Mouse (Mus musculus) layer of hippocampus, adult 9-11 months (tissue): Measurements from ENCODE around the gene Hrh1.

Experiments used
- DNase-seq: peaks from one replicate; pipeline ENCODE4 v3.0.0; 2022

The Hrh1 gene

DNA sequence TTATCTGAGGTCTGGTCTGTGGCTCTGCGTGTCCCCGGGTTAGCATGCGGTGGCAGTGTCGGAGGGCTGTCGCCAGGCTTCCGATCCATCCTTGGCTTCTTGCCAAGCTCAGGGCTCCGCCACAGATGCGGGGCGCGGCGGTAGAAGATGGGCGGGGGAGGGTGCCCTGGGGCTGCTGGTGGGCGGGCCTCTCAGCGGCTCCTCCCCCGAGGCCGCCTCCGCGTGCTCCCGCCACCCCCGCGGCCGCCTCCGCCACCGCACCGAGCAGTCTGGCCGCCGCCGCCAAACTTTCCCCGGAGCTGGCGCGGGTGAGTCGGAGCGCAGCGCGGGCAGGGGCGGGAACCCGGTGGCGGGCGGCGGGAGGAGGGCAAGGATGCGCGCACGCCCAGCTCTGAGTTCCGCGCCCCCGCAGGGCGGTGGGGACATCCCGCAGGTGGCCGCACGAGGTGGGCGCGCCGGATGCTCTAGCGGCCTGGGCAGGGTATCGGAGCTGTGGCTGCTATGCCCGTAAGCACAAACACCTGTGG is at the start of gene Hrh1:
TSS of gene Hrh1 (plus strand) at position 246 of the 527 bp plus-strand sequence.
- no peak for DNase-seq

DNA sequence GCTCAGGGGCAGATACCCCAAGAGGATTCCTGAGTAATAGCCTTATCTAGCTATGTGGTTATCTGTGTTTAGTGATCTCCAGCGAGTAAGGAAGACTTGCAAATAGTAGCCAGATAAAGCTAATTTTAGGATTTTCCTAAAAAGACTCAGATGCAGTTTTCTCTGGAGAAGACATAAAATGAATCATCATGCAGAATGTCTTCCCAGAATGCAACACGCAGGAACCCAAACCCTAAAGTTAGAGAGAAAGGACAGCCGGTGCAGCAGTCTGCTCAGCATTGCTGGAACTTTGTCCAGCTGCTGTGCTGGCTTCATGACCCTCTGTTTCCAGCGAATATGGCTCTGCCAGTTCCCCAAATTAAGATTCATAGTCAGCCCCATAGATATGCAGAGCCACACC is 43.1 kb upstream of the Hrh1 start:
- no peak for DNase-seq

DNA sequence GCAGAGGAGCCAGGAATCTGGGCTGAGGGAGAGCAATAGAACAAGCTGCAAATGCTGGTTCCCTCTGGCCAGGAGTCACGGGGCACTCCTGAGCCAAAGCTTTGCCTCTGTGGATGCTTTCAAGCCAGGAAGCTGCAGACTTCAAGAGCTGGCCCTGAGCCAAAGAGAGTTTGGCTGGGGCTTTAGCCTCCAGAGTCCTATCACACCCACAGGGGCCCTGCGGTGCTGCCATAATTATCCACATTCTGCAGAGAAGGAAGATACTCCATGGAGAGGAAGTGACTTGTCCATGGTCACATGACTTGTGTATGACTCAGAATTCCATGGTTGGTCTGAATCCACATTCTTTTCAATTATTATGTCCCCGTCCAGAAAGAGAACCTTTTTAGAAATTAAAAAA is 39.6 kb upstream of the Hrh1 start:
- DNase-seq, result no peak

DNA sequence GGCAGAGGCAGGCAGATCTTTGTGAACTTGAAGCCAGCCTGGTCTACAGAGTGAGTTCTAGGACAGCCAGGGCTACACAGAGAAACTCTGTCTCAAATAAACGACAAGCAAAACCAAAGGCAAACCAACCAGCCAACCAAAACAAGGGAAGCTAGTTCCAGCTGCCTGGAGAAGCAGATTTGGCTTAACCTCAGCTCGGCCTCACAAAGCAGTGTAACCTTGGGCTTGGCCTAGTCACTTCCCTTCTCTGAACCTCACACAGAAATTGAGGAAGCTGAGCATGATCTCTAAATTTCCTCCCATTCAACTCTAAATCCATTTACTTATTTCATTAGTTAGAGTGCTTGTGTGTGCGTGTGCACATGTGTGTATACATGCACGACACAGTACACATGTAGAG is 35.4 kb upstream of the Hrh1 start:
- no peak for DNase-seq

DNA sequence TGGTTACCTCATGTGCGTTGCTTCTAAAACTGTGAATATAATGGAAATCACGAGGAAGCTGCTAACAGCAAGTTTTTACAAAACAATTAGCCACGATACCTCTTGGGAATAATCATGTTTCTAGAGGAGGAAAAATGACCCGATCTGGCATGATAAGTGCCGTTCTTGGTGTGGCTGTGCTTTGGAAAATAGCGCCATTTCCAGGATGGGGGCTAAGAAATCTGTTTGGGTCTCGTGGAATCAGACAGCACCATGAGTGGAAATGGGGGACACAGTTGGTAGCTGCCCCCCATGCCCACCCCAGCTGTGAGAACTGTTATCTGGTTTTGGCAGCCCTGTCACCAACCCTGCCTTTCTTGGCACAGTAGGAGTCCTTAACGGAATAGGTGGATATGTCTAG is 34.0 kb upstream of the Hrh1 start:
- no peak for DNase-seq

DNA sequence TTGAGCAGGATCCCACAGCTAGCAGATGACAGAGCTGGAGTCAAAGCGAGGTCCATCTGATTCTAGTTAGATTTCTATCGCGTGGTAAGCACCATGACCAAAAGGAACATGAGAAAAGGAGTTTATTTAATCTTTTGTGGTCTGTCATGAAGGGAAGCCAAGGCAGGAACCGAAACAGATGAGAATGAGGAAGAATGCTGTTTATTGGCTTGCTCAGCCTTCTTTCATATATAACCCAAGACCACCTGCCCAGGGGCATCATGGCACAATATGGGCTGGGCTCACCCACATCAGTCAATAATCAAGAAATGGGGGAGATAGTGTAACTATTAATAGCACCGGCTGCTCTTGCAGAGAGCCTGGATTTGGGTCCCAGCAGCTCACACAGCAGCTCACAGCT is 33.0 kb upstream of the Hrh1 start:
- no peak for DNase-seq

DNA sequence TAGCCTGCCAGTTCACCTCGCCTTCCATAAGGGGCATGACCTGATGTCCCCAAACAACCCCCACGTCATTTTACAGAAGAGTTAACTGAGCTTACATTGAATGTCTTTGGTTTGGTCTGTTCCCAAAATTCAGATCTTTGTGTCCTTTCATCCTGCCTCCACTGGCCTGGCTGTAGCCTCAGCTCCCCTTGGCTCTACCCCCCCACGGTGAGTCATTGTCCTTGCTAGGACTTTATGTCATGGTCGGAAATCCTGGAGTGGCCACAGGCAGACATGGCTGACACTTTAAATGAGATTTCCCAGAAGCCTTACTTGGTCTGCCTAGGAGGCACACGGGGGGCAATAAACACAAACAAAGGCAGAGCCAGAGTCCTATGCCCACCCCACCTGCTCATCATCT is 31.5 kb upstream of the Hrh1 start:
- no peak for DNase-seq

DNA sequence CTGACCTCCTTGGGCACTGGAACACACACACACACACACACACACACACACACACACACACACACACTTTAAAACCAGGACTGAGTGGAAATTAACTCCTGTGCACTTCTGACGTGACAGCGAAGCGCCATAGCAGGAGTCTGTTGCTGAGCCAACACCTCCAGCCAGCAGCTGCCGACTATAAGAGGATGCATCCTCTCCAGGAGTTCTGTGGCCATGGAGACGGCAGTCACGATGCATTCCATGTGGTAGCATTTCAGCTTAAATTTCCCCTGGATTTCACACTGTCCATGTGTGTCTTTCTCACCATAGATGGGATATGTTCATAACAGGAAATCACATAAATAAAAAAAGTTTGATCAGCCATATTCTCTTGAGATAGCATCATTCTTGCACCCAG is 30.1 kb upstream of the Hrh1 start:
- peak; percentile 33 for DNase-seq

DNA sequence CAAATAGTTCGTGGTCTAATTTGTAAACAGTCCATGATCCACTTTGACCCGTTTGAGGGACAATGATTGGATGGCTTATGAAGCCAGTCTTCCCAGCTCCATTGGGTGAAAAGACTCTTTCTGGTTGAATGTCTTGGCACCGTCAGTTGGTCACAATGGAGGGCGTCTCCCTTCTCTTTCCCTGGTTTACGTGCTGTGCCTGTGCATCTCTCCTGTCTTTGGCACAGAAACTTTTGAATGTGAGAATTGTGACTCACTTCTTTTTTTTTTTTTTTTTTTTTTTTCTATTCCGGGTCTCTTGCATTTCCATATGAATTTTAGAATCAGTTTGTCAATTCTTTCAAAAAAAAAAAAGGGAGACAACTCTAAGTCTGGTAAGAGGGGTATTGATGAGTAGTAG is 29.5 kb upstream of the Hrh1 start:
- no peak for DNase-seq

DNA sequence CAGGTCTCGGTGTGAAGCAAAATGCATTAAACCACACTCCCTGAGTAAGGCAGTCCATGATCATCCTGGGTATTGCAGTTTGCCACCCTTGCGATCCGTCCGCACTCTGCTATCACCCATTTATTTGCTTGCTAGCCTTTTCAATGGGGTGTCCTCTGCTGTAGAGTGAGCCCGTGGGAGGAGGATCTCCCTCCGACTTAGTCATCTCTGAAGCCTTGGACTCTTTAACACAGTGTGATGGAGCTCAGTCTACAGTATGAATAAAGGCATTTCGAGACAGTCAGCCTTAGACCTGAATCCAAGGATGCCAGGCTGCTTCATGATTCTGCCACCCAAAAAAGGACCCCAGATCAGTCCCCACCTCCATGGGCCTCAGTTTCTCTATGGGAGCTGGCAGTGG is 25.0 kb upstream of the Hrh1 start:
- DNase-seq, result no peak

DNA sequence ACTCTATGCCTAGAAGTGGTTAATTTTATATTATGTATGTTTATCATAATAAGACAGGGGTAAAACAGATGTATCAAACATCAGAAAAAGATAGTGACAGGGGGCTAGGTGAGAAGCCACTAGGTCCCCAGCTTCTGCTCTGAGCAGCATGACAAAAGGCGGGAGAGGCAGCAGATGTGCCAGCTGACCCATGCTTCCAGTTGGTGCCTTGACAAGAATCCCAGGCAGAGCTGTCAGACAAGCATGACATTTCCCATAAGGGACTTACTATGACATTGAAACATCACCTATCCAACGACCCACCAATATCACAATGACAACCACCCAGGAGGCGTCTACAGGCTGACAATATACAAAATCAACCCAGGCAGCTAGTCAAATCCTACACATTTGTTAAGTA is 16.9 kb upstream of the Hrh1 start:
- DNase-seq, result no peak

DNA sequence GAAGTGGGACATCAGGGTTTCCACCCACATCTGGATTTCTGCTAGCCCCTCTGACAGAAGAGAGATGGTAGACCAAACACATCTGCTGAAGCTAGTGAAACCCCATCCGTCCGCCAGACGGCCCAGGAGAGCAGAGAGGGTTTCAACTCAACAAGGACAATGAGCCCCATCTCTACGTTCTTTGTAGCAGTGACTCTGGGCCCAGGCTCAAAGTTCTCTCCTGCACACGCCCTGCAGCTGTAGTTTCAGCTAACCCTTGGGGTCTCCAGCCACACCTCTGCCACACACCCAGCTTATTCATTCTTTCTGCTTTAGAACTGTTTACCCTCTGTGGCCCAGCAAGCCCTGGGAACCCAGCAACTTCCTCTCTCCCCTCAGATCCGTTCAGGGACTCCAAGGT is 10.4 kb upstream of the Hrh1 start:
- no peak for DNase-seq

DNA sequence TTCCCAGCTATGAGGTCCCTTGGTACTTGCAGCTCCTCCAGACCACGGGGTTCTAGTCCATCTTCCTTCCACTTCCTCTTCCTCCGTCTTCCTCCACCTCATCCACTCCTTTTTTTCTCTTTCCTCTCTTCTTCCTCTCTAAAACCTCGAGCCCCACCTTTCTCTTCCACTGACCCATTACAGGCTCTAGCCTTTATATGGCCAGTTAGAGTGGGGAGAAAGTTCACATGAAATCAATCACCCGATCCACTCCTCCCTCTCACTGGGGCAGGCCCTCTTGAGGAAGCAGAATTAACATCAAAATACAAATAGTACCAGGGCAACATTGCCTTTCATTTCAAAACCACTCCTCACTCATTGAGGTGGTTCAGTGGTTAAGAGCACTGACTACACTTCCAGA is 9.9 kb upstream of the Hrh1 start:
- no peak for DNase-seq

DNA sequence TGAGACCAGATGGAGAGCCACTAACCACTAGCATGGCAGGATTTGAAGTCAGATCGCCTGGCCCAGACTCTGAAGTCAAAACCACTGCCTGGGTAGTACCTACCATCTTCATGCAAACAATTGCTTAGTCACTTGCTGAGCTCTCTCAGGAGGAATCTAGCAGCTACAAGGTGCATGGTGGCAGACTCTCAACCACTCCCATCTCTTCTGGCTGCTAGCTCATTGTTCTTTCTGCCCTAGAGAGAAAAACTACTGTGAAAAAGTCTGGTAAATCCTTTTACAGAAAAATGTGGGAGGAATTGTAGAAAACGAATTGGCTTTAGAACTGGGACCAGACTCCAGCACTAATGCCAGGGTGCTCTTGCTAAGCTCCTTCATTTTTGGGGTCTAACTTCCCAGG is 7.6 kb upstream of the Hrh1 start:
- DNase-seq, result no peak

DNA sequence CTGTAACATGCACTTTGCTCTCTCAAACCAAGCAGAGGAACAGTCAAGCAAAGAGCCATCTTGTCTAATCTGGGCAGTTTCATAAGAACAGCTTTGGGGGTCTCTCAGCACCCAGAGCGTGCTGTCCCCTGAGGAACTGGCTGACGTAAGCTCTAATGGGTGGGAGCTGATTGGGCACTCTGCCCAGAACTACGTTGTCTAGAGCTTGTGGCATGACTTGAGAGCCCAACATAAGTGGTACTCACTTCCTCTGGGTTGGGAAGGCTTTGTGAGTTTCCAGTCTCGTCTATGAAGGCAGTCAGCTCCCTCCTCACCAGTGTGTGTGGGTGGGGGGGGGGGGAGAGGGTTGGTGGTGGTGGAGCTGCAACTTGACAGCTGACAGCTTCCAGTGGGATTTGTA is 2.8 kb upstream of the Hrh1 start:
- DNase-seq, result no peak

DNA sequence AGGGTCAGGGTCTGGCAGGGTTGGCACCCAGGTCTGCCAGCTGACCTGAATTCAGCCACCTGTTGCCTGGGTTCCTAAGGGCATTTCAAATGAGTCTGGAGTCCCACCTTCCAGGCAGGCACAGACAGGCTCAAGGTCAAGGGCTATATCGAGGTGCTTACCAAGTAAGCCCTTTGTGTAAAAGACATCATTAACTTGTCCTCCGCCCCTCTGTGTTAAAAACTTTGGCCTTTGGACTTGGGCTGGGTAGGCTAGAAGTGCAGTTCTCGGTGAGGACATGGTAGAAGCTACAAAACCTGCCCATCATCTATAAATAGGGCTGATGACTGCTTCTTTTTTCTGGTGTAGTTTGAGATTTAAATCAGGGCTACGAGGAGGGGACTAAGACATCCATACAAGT is 1.1 kb upstream of the Hrh1 start:
- no peak for DNase-seq

DNA sequence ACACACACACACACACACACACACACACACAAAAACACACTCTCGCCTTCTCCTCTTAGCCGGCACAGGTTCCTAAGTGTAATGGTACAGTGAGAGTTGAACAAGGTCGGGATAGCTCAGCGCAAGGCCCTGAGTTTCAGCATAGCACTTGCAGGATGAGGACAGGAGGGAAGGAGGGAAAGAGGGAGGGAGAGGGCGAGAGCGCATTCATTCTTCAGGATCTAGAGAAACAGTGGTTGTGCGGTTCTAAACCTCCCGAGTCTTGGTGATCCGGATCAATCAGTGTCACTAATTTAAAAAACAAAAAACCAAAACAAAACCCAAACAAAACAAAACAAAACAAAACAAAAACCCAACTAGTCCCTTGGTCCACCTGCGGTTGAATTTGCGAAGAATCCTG is 456 bp upstream of the Hrh1 start:
- DNase-seq, result no peak

DNA sequence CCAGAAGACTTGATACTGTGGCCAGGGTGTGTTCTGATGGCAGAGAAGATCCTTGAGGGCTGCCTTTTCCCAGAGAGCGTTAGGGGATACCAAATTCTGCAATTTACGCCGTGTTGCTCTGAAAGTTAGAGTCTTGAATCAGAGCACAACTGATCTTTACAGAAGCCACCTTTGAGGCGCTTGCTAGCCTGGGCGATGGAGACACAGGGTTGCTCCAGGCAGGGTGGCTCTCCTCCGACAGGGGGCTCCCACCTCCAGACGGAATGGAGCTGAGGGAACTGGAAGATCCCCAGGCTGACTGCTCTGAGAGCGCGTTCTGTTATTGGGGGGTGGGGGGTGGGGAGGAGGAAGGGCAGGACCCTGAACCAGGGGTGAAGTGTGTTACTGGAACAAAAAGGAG is 890 bp downstream of the Hrh1 start:
- DNase-seq, result peak; percentile 39

DNA sequence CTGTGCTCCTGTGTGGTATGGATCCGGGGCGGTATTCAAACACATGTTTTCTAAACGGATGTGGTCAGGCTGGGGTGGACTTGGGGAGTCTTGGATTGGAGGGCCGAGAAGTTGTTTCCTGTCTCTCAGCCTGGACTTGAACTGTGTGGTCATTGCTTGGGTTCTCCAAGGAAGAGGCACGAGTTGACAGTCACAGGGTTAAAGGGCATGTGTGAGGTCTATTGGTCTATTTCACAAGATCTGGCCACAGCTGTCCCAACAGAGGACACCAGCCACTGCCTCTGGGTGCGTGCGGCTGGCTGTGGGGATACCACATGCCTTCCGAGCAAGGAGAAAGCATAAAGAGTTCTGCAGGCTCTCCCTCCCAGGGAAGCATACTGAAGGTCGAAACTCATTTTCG is 2.7 kb downstream of the Hrh1 start:
- DNase-seq, result no peak

DNA sequence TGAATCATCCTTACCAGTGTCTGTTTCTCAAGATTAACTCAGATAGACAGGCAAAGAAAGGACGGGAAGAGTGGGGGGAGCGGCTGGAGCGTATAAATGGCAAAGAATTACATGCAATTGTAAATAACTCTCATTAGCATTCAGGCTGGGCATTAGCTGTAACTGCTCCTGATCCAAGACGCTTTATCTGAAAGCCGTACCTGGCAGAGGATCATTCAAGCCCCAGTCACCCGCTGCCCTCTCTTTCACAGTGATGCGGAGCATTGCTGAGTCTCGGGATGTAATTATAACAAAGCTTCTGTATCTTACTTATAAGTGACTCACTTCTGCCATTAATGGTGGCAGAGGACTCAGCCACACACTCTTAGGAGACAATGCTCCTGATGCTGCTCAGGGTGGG is 3.1 kb downstream of the Hrh1 start:
- no peak for DNase-seq

DNA sequence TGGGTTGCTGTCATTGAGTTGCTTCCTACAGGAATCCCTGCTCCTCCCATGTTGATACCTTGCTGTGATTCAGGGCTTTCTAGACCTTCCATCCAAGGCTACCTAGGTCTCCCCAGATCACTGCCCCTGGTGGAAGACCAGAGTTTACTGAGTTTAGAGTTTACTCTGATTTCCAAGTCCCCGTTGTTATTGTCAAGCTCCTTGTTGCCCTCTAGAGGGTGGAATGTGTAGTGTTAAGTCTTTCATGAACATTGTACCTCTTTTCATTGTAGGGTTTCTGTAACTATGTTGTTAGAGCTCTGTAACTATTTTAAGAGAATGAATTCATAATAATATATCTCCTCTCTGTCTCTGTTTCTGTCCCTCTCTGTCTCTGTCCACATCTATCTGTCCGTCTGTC is 4.4 kb downstream of the Hrh1 start:
- no peak for DNase-seq

DNA sequence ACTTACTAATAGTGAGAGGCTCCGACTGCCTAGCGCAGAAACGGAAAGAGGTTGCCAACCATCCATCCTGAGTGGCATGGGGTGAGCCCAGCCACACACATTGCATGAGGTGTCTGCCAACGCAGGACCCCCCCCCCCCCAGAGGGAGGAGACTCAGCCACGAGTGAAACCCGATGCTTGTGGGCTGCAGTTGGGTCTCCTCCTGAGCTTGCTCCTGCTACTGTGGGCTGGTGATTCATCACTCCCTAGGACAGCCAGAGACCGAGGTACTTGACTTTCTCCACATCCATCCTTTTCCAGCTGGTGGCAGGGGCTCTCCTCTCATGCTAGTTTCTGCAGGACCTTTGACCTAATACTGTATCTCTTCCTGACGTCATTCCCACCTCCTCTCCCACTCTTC is 5.9 kb downstream of the Hrh1 start:
- no peak for DNase-seq

DNA sequence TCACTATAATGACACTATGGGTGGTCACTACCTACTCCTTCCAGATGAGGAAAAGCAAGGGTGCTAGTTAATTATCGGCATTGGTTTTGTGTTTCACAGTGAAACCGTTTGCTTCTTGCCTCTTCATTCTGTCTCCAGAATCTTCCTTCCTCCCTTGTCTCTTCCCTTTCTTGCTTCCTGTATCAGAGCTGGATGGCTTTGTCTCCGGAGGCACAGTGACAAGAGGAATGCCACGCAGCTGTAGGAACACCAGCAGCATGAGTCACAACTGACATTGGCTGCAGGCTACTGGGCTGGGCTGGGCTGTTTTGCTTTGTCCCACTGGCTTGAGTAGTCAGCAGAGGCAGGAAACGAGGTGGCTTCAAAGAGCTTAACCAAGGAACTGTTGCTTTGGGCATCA is 6.4 kb downstream of the Hrh1 start:
- DNase-seq, result no peak

DNA sequence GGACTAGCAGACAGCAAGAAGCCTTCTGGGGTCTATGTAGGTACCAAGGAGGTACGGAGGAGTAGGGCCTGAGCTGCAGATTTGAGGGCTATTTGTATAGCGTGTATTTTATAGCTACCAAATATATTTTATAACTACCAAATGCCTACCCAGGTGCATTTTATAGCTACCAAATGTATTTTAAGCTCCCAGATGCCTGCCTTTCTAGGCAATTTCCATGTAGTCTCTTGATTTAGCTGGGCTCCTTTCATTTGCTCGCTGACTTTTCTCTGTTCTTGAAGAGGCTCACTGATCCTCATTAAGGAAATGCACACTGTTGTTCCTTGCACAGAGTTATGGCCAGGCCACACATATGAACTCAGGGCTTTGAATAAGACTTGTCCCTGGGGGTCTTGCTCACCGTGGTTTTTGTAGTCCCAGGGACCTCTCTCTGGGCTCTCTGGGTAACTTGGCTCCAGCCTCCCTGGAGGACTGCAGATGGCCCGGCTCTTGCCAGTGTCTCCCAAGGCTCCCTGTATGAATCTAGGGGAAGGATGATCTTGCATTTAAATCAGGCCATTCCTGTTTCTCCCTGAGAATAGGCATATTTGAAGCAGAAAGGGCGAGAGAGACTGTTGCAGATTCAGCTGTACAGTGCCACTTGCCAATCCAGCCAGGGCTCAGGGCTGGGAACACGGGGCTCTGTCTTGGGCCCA is 7.2 kb downstream of the Hrh1 start:
- DNase-seq, result peak; percentile 47

DNA sequence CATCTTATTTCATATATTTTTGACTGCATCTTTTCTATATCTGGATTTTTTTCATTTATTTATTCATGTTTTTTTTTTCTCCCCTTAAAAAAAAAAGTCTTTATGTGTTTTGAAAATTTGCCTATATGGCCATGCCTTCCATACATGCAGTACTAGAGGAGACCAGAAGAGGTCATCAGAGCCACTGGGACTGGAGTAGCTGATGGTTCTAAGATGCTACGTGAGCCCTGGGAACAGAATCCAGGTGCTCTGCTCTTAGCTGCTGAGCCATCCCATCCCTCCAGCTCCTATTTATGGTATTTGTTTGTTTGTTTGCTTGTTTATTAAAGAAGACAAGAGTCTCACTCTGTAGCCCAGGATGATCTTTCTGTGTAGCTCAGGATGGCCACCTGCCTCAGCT is 8.9 kb downstream of the Hrh1 start:
- no peak for DNase-seq

DNA sequence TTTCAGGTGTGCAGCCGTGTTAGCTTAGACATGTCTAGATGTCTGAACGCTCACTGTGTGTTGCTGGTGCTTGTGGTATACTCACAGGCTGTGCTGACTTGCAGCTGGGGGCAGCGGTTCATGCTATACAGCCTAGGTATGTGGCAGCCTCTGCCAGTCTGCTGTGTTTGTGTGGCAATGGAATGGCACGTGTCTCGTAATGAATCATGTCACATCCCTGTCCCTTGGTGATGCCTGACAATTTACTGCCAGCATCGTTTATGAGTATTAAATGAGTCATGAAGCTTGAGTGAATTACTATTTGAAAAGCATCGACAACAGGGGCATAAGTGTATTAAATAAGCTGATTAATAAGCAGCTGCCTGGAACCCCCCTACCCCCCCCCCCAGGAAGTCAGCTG is 9.3 kb downstream of the Hrh1 start:
- DNase-seq, result no peak
